ENCODE assay signal across 12 mouse cellular contexts in the genomic region with DNA sequence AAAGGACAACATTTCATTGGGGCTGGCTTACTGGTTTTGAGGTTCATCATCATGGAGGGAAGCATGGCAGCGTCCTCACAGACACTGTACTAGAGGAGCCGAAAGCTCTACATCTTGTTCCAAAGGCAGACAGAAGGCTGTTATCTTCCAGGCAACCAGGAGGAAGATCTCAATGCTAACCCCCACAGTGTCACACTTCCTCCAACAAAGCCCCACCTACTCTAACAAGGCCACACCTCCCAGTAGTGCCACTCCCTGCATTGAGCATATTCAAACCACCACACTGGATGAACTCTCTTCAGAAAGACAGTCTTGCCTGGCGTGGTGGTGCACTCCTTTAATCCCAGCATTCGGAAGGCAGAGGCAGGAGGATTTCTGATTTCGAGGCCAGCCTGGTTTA. TPM values are rescaled to one million over a fixed set of nuclear protein-coding genes. Genes with fewer than 3 reads are reported as not detected.
DNase-seq lines count a peak whose midpoint lies in the region; ATAC-seq and TF ChIP-seq lines count a peak whose summit lies in the region.
"Had no signal": no experiment of that assay in that cellular context is flagged by ENCODE, and none has a peak within 500 bp of the region (broad histone marks: within the 10 kb centered on the region; RNA-seq: fewer than 3 reads in every experiment).

No protein-coding gene starts in this region.

- peak overlapping the region; percentile 42; the same call in 1 of the 2 replicates for H3K27ac ChIP-seq in liver, embryonic 13.5 days
- no peak overlapping the region for H3K27ac ChIP-seq in hindbrain, postnatal 0 days
- H3K27ac ChIP-seq: embryonic facial prominence, embryonic 12.5 days; hindbrain, embryonic 15.5 days had no signal

- no peaks in the 10 kb centered on the region for H3K9me3 ChIP-seq in liver, embryonic 13.5 days (replicated peaks)
- no peaks in the 10 kb centered on the region for H3K9me3 ChIP-seq in hindbrain, postnatal 0 days (ENCODE audit: low read length)
- H3K9me3 ChIP-seq: embryonic facial prominence, embryonic 12.5 days; hindbrain, embryonic 15.5 days had no signal

- H3K9ac ChIP-seq in liver, embryonic 13.5 days, result no peak overlapping the region
- no peak overlapping the region for H3K9ac ChIP-seq in hindbrain, postnatal 0 days (replicated peaks; ENCODE audit: low read length)
- H3K9ac ChIP-seq: embryonic facial prominence, embryonic 12.5 days; hindbrain, embryonic 15.5 days had no signal

- 42% methylated on average over 5 of the region's 5 CpGs for WGBS in liver, embryonic 13.5 days (ENCODE audit: insufficient replicate concordance)
- 93% methylated on average over 5 of the region's 5 CpGs for WGBS in hindbrain, postnatal 0 days

- H3K4me2 ChIP-seq in liver, embryonic 13.5 days, result peak overlapping the region; percentile 8; the same call in 1 of the 2 replicates
- no peak overlapping the region for H3K4me2 ChIP-seq in hindbrain, postnatal 0 days (ENCODE audit: low read depth, low read length)
- H3K4me2 ChIP-seq: embryonic facial prominence, embryonic 12.5 days; heart, embryonic 11.5 days; hindbrain, embryonic 15.5 days had no signal

- no peaks in the 10 kb centered on the region for H3K36me3 ChIP-seq in liver, embryonic 13.5 days
- no peaks in the 10 kb centered on the region for H3K36me3 ChIP-seq in hindbrain, postnatal 0 days (ENCODE audit: insufficient read depth, low read length)
- H3K36me3 ChIP-seq: embryonic facial prominence, embryonic 12.5 days; hindbrain, embryonic 15.5 days had no signal

- no peaks in the 10 kb centered on the region for H3K27me3 ChIP-seq in liver, embryonic 13.5 days
- H3K27me3 ChIP-seq in hindbrain, postnatal 0 days (ENCODE audit: insufficient read depth, low read length), result no peaks in the 10 kb centered on the region
- H3K27me3 ChIP-seq: embryonic facial prominence, embryonic 12.5 days; hindbrain, embryonic 15.5 days had no signal

- TF ChIP-seq CTCF in hindbrain, postnatal 0 days (IDR thresholded peaks at IDR 0.05; ENCODE audit: low read depth), result no peak

- ATAC-seq in CD4-positive, CD25-positive, alpha-beta regulatory T cell, adult 4 months, result peak; percentile 80
- peak; percentile 92 for ATAC-seq in liver, embryonic 13.5 days (ENCODE audit: low read depth)
- ATAC-seq in hindbrain, postnatal 0 days, result no peak

- H3K4me3 ChIP-seq in liver, embryonic 13.5 days (replicated peaks), result no peak overlapping the region
- no peak overlapping the region for H3K4me3 ChIP-seq in hindbrain, postnatal 0 days (ENCODE audit: low read length)
- H3K4me3 ChIP-seq: embryonic facial prominence, embryonic 12.5 days; hindbrain, embryonic 15.5 days had no signal

- DNase-seq in ZHBTc4 (ENCODE audit: low read depth, low spot score), result peak; percentile 82
- DNase-seq in liver, embryonic 13.5 days, result peak; percentile 66
- peak; percentile 18 to 47 for DNase-seq in thymus, adult 18-20 months
- DNase-seq in adrenal gland, postnatal 10 days, result no peak
- no peak for DNase-seq in kidney, postnatal 14 days
- DNase-seq in hindbrain, postnatal 0 days (ENCODE audit: low spot score), result no peak
- DNase-seq: layer of hippocampus, adult 9-11 months; midbrain, embryonic 14.5 days had no signal

- H3K4me1 ChIP-seq in liver, embryonic 13.5 days (replicated peaks), result peaks cover 39% of the 10 kb centered on the region
- H3K4me1 ChIP-seq in hindbrain, postnatal 0 days (ENCODE audit: insufficient read depth, low read length), result no peaks in the 10 kb centered on the region
- H3K4me1 ChIP-seq: embryonic facial prominence, embryonic 12.5 days; hindbrain, embryonic 15.5 days had no signal

RNA-seq across cellular contexts. Expression of a gene that starts 7.2 kb away (rescaled TPM):
- polyA plus RNA-seq in CD4-positive, CD25-positive, alpha-beta regulatory T cell, adult 4 months (2017; shearing (Covaris generic)), result 10 to 100 TPM; 13.0 to 18.1 TPM
- polyA plus RNA-seq in liver, embryonic 13.5 days (2015; fragmentation: Nextera tagmentation; extraction: Ambion mirVana), result 42.4 and 45.1 TPM in 2 replicates
- total RNA-seq in adrenal gland, postnatal 10 days (2021), result 100 to 1,000 TPM; 109 to 128 TPM
- total RNA-seq in hindbrain, postnatal 0 days (2014; rRNA removed), result 282 and 307 TPM in 2 replicates
- 86.5 and 97.4 TPM in 2 replicates for polyA plus RNA-seq in hindbrain, postnatal 0 days (2015; fragmentation: Nextera tagmentation; extraction: Ambion mirVana)

Comparison
In these comparisons a context has a peak if more than half of its experiments do, and no peak if none do; other contexts are left out.
1. DNase-seq: peak in ZHBTc4 (single experiment), liver, embryonic 13.5 days (single experiment) and thymus, adult 18-20 months (2 of 2); none in adrenal gland, postnatal 10 days (single experiment), kidney, postnatal 14 days (single experiment) and hindbrain, postnatal 0 days (single experiment).